Mouse (Mus musculus) small intestine, adult 2 months (tissue): ENCODE measurements at regions not wholly inside any gene's neighbourhood (a gene's known extent, or its start where the extent isn't known, plus 50 kb on each side); places are given as distances from the start of the nearest gene placed in this dataset.

Experiments
- H3K27ac ChIP-seq: fragments of 200-500 bp; 2 replicates; pipeline ENCODE4 v1.5.1; 2012; ENCODE audit warnings: low read depth, low read length, control low read depth, inconsistent platforms; ENCODE audit not compliant: insufficient read depth
- H3K27me3 ChIP-seq: fragments of 200-500 bp; 2 replicates; pipeline ENCODE4 v1.6.1; 2012; ENCODE audit warnings: mild to moderate bottlenecking, moderate library complexity, low read length, inconsistent platforms; ENCODE audit not compliant: control insufficient read depth, insufficient read depth
- H3K36me3 ChIP-seq: fragments of 200-500 bp; 2 replicates; pipeline ENCODE4 v1.6.1; 2012; ENCODE audit warnings: mild to moderate bottlenecking, low read length, control low read depth, inconsistent platforms; ENCODE audit not compliant: control insufficient read depth, insufficient read depth
- H3K4me1 ChIP-seq: fragments of 200-500 bp; 2 replicates; pipeline ENCODE4 v1.6.1; 2012; ENCODE audit warnings: low read length, inconsistent platforms, mixed read lengths; ENCODE audit not compliant: control insufficient read depth, insufficient read depth, insufficient read length
- H3K4me3 ChIP-seq: fragments of 200-500 bp; 2 replicates; pipeline ENCODE4 v1.5.1; 2012; ENCODE audit warnings: low read depth, mild to moderate bottlenecking, control low read depth, inconsistent platforms, low read length, moderate library complexity
- CTCF ChIP-seq: fragments of 200-500 bp; IDR thresholded peaks from 2 replicates; pipeline ENCODE4 v1.5.1; 2012; ENCODE audit warnings: low read depth, mild to moderate bottlenecking, control low read depth, inconsistent platforms, low read length, moderate library complexity, mixed read lengths; ENCODE audit not compliant: insufficient replicate concordance, insufficient read length; ENCODE audit errors: extremely low read depth
- POLR2A ChIP-seq: fragments of 200-500 bp; IDR thresholded peaks from 2 replicates; pipeline ENCODE4 v1.6.1; 2012; ENCODE audit warnings: low read depth, mild to moderate bottlenecking, control low read depth, inconsistent platforms, low read length, moderate library complexity
- WGBS: fragments of 180-500 bp; shearing (Covaris S2); methylation state at CpG from one replicate; pipeline ENCODE4 v1.1.7; 2018; 5-methylcytosine and 5-hydroxymethylcytosine counted together

DNA sequence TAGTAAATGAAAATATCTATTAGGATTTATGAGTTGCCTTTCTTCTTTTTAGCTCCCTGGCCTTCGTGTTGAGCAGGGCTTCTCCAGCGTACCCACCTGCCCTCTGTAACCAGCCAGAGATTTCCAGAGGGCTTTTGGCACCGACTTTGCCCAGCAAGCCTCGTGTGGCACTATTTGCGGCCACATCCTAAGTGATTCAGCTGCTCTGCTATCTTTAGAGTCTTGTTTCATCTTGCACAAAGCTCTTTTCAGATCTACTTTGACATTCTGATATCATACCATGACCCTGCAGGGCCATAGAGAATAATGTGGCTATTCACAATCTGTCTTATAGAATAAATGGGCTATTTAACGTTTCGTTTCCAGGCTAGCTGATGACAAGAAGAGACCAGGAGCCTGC, 115.4 kb upstream of the Ddhd1 start:
- no peak overlapping the region for H3K27ac ChIP-seq
- no peaks in the 10 kb centered on the region for H3K36me3 ChIP-seq
- H3K4me1 ChIP-seq, result no peaks in the 10 kb centered on the region
- TF ChIP-seq CTCF (no peak), POLR2A (no peak)
- H3K4me3 ChIP-seq, result no peak overlapping the region
- no peaks in the 10 kb centered on the region for H3K27me3 ChIP-seq
- 65% methylated on average over 7 of the region's 7 CpGs for WGBS

DNA sequence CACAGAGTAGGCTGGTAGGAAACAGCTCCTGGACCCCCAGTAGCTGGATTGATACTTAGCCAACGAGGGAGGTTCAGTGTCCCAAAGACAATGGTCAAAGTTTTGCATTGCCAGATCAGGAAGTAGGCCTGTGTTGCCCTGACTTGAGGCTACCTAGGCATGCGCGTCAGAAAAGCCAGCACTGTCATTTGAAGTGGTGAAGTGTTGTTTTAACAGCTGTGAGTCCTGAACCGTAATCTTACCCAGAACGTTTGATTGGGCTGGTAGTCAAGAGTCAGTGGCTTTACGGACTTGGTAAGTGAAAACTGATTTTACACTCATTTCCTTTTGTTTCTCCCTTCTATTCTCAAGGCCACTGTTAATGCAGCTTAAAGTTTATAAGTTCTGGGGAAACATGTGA, 123.9 kb upstream of the Ddhd1 start:
- 80% methylated on average over 6 of the region's 6 CpGs for WGBS
- Histone ChIP-seq H3K27me3 (no peaks in the 10 kb centered on the region), H3K4me3 (no peak overlapping the region), H3K36me3 (no peaks in the 10 kb centered on the region), H3K4me1 (no peaks in the 10 kb centered on the region), H3K27ac (no peak overlapping the region)
- TF ChIP-seq POLR2A (no peak), CTCF (no peak)

DNA sequence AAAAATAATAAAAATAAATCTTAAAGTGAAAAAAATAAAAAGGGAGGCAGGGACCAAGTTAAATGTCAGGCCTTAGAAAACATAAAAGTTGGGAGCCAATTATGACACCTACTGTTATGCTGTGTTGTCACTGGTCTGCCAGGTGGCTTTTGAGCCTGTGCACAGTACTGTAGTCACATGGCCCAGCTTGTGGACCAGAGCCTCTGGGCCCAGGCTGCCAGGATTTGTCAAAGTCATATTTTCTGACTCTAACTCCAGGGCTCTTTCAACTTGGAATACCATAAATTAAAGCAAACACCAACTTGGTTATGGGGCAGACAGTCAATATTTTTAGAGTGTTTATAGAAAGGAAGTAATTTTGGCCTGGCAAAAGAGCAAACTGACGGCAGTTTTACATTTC, 137.0 kb upstream of the Ddhd1 start:
- H3K4me3 ChIP-seq, result no peak overlapping the region
- no peaks in the 10 kb centered on the region for H3K4me1 ChIP-seq
- H3K27ac ChIP-seq, result no peak overlapping the region
- no peaks in the 10 kb centered on the region for H3K27me3 ChIP-seq
- WGBS, result 52% methylated on average over 1 of the region's 1 CpGs
- TF ChIP-seq CTCF, result no peak
- TF ChIP-seq POLR2A, result no peak
- H3K36me3 ChIP-seq, result no peaks in the 10 kb centered on the region

GRCm38 (mm10) chr14:45796665-45797319, 138.8 kb upstream of the Ddhd1 start:
- Histone ChIP-seq H3K4me3 (no peak overlapping the region), H3K27ac (no peak overlapping the region), H3K4me1 (no peaks in the 10 kb centered on the region), H3K36me3 (no peaks in the 10 kb centered on the region), H3K27me3 (no peaks in the 10 kb centered on the region)
- WGBS, result 70% methylated on average over 10 of the region's 10 CpGs
- no peak for TF ChIP-seq POLR2A
- TF ChIP-seq CTCF, result no peak

GRCm38 (mm10) chr14:45797320-45797696, 139.4 kb upstream of the Ddhd1 start:
- TF ChIP-seq POLR2A (no peak), CTCF (no peak)
- H3K4me3 ChIP-seq, result no peak overlapping the region
- H3K36me3 ChIP-seq, result no peaks in the 10 kb centered on the region
- H3K27me3 ChIP-seq, result no peaks in the 10 kb centered on the region
- WGBS, result 94% methylated on average over 4 of the region's 4 CpGs
- no peaks in the 10 kb centered on the region for H3K4me1 ChIP-seq
- no peak overlapping the region for H3K27ac ChIP-seq

DNA sequence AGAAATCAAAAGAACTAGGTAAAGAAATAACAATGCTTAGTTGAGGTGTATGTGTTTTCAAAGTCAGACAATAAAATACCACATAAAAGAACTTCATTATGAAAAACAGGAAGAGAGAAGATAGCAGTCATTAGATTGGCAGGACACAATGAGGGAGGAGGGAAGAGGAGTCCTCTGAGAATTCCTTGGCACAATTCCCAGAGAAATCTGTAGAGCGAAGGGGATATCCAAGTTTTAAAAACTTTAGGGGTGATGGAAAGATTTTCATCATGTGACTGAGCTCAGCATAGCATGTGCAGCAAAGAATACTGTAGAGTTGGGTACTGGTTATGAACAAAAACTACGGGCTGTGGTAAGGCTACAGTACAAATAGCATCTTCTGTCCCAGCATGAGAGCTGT, 141.3 kb upstream of the Ddhd1 start:
- no peaks in the 10 kb centered on the region for H3K27me3 ChIP-seq
- no peaks in the 10 kb centered on the region for H3K36me3 ChIP-seq
- H3K4me3 ChIP-seq, result no peak overlapping the region
- WGBS, result 81% methylated on average over 2 of the region's 2 CpGs
- TF ChIP-seq CTCF (no peak), POLR2A (no peak)
- H3K4me1 ChIP-seq, result no peaks in the 10 kb centered on the region
- no peak overlapping the region for H3K27ac ChIP-seq

DNA sequence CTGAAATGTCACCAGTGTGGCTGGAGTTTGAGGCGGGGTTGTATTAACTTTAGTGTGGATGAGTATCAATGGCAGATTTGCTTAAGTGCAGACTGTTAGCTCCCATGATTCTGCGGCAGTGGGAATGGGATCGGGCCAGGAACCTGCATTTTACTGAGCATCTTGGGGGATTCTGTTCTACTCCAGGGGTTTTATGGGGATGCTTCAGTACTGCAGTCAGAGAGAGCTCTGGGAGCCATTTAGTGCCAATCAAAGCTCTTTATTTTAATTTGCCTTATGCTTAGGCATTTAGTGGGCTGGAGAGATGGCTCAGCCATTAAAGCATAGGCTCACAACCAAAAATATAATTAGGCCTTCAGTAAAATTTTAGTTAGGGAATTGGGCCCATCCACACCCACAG, 148.0 kb upstream of the Ddhd1 start:
- 84% methylated on average over 3 of the region's 3 CpGs for WGBS
- Histone ChIP-seq H3K4me3 (no peak overlapping the region), H3K4me1 (no peaks in the 10 kb centered on the region), H3K27ac (no peak overlapping the region), H3K36me3 (no peaks in the 10 kb centered on the region), H3K27me3 (no peaks in the 10 kb centered on the region)
- TF ChIP-seq CTCF (no peak), POLR2A (no peak)
